Mouse (Mus musculus) lung, postnatal 0 days (tissue): ENCODE results near the gene Gm20696.

Source experiments
- CTCF ChIP-seq: IDR thresholded peaks from 2 replicates; pipeline ENCODE4 v1.5.1; 2016; ENCODE audit warnings: antibody characterized with exemption, mild to moderate bottlenecking
- EP300 ChIP-seq: IDR thresholded peaks from 2 replicates; pipeline ENCODE4 v1.6.1; 2016; ENCODE audit warnings: antibody characterized with exemption, mild to moderate bottlenecking, control low read depth

DNA sequence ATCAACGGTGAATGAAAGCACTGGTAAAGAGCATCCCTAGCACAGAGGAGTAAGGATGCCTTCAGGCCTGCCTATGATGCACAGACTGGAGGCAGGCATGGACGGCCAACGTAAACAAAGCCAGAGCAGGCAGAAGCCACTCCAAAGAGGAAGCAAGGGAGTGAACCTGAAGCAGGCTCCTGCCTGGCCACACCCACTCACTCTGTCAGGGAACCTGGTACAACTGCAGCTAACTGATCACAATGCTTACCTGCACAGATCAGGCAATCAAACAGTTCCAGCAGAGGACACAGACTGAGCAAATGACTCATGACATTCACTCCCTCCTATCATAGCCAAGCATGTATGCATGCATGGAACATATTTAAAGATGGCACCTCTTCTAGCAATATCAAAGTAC lies 381.6 kb downstream of the Gm20696 start:
- TF ChIP-seq CTCF, result no peak
- TF ChIP-seq EP300, result no peak
